Mouse (Mus musculus) erythroblast, embryonic 14.5 days (primary cell): ENCODE results near the gene Ern1. TPM values are rescaled to one million over a fixed set of nuclear protein-coding genes. Genes with fewer than 3 reads are reported as not detected.

ENCODE experiments used
- H3K27me3 ChIP-seq: 2 replicates; pipeline ENCODE4 v1.6.1; 2012; ENCODE audit warnings: inconsistent platforms; ENCODE audit not compliant: control insufficient read depth
- H3K36me3 ChIP-seq: 2 replicates; pipeline ENCODE4 v1.6.1; 2012; ENCODE audit warnings: mild to moderate bottlenecking, inconsistent platforms; ENCODE audit not compliant: control insufficient read depth
- H3K4me1 ChIP-seq: 2 replicates; pipeline ENCODE4 v1.6.1; 2012; ENCODE audit warnings: inconsistent platforms; ENCODE audit not compliant: control insufficient read depth
- H3K4me3 ChIP-seq: replicated peaks from 2 replicates; pipeline ENCODE3; 2012; ENCODE audit warnings: moderate library complexity, mild to moderate bottlenecking, inconsistent platforms
- H3K9me3 ChIP-seq: 2 replicates; pipeline ENCODE4 v1.6.1; 2012; ENCODE audit warnings: low read length, inconsistent platforms, mixed read lengths; ENCODE audit not compliant: control insufficient read depth
- GATA1 ChIP-seq: IDR thresholded peaks from 2 replicates; pipeline ENCODE4 v1.6.1; 2012; ENCODE audit warnings: low read length, inconsistent platforms, mixed read lengths
- TAL1 ChIP-seq: IDR thresholded peaks from 3 replicates; pipeline ENCODE4 v1.6.1; 2012; ENCODE audit warnings: low read length, inconsistent platforms, mixed read lengths
- polyA plus RNA-seq: library from polyadenylated mRNA; stranded (reverse); fragments of >175 nt; gene quantifications from 2 replicates; pipeline ENCODE4 v1.2.3, GENCODE M21; 2012

The Ern1 gene
- polyA plus RNA-seq, 1 experiment = 0.27 TPM

- peaks cover 29% of the 10 kb centered on the region for H3K4me1 ChIP-seq
Measured at GRCm38 (mm10) chr11:106381883-106382282, 105.8 kb downstream of the Ern1 start.

GRCm38 (mm10) chr11:106381011-106381410 lies 106.6 kb downstream of the Ern1 start:
- H3K4me1 ChIP-seq = peaks cover 21% of the 10 kb centered on the region
- no peak for TF ChIP-seq TAL1
- TF ChIP-seq GATA1 = no peak
- H3K27me3 ChIP-seq = no peaks in the 10 kb centered on the region
- no peaks in the 10 kb centered on the region for H3K9me3 ChIP-seq
- no peaks in the 10 kb centered on the region for H3K36me3 ChIP-seq
- no peak overlapping the region for H3K4me3 ChIP-seq

More at GRCm38 (mm10) chr11:106381883-106382282, 105.8 kb downstream of the Ern1 start:
- H3K27me3 ChIP-seq = no peaks in the 10 kb centered on the region
- H3K36me3 ChIP-seq = no peaks in the 10 kb centered on the region
- no peak overlapping the region for H3K4me3 ChIP-seq
- no peaks in the 10 kb centered on the region for H3K9me3 ChIP-seq
- TF ChIP-seq TAL1 (no peak), GATA1 (no peak)

GRCm38 (mm10) chr11:106374979-106375378 lies 112.7 kb downstream of the Ern1 start:
- Histone ChIP-seq H3K4me3 (no peak overlapping the region), H3K36me3 (no peaks in the 10 kb centered on the region), H3K9me3 (no peaks in the 10 kb centered on the region), H3K27me3 (no peaks in the 10 kb centered on the region), H3K4me1 (no peaks in the 10 kb centered on the region)
- TF ChIP-seq GATA1 (no peak), TAL1 (no peak)

- no peaks in the 10 kb centered on the region for H3K27me3 ChIP-seq
- no peaks in the 10 kb centered on the region for H3K9me3 ChIP-seq
- no peak overlapping the region for H3K4me3 ChIP-seq
- no peaks in the 10 kb centered on the region for H3K36me3 ChIP-seq
- TF ChIP-seq GATA1 (no peak), TAL1 (no peak)
- H3K4me1 ChIP-seq = no peaks in the 10 kb centered on the region
Measured at GRCm38 (mm10) chr11:106374559-106374958, 113.1 kb downstream of the Ern1 start.

- no peaks in the 10 kb centered on the region for H3K36me3 ChIP-seq
- no peaks in the 10 kb centered on the region for H3K9me3 ChIP-seq
- TF ChIP-seq TAL1 (no peak), GATA1 (no peak)
- H3K4me3 ChIP-seq = no peak overlapping the region
- no peaks in the 10 kb centered on the region for H3K27me3 ChIP-seq
- no peaks in the 10 kb centered on the region for H3K4me1 ChIP-seq
Measured at GRCm38 (mm10) chr11:106373998-106374397, 113.7 kb downstream of the Ern1 start.

GRCm38 (mm10) chr11:106366316-106366715 lies 121.3 kb downstream of the Ern1 start:
- Histone ChIP-seq H3K9me3 (no peaks in the 10 kb centered on the region; the same call in 1 of the 2 replicates), H3K36me3 (no peaks in the 10 kb centered on the region), H3K4me3 (no peak overlapping the region), H3K4me1 (no peaks in the 10 kb centered on the region), H3K27me3 (peaks cover 5% of the 10 kb centered on the region)
- TF ChIP-seq GATA1 (no peak), TAL1 (no peak)

- Histone ChIP-seq H3K27me3 (peaks cover 5% of the 10 kb centered on the region), H3K9me3 (no peaks in the 10 kb centered on the region; the same call in 1 of the 2 replicates), H3K36me3 (no peaks in the 10 kb centered on the region), H3K4me1 (no peaks in the 10 kb centered on the region), H3K4me3 (no peak within 1 kb of the TSS)
- no peak for TF ChIP-seq TAL1
- TF ChIP-seq GATA1 = no peak
Measured at GRCm38 (mm10) chr11:106365366-106365765, 122.3 kb downstream of the Ern1 start, which contains the start of gene Prr29. Gene Prr29 (plus strand): TSS chr11:106365472.

- Histone ChIP-seq H3K36me3 (no peaks in the 10 kb centered on the region), H3K4me3 (no peak overlapping the region), H3K27me3 (peaks cover 5% of the 10 kb centered on the region), H3K4me1 (no peaks in the 10 kb centered on the region), H3K9me3 (no peaks in the 10 kb centered on the region; the same call in 1 of the 2 replicates)
- no peak for TF ChIP-seq GATA1
- TF ChIP-seq TAL1 = no peak
Measured at GRCm38 (mm10) chr11:106364712-106365111, 122.9 kb downstream of the Ern1 start.

- Histone ChIP-seq H3K36me3 (no peaks in the 10 kb centered on the region), H3K4me1 (no peaks in the 10 kb centered on the region), H3K9me3 (no peaks in the 10 kb centered on the region), H3K27me3 (peaks cover 7% of the 10 kb centered on the region; the same call in 1 of the 2 replicates), H3K4me3 (no peak overlapping the region)
- TF ChIP-seq TAL1 = no peak
- no peak for TF ChIP-seq GATA1
Measured at GRCm38 (mm10) chr11:106359350-106359749, 128.3 kb downstream of the Ern1 start.
